ENCODE assay signal across 20 mouse cellular contexts in genomic region chr14:8028086-8028485, GRCm38 (mm10). TPM values are rescaled to one million over a fixed set of nuclear protein-coding genes. Genes with fewer than 3 reads are reported as not detected.
"Had no signal": no experiment of that assay in that cellular context is flagged by ENCODE, and none has a peak within 500 bp of the region (broad histone marks: within the 10 kb centered on the region; RNA-seq: fewer than 3 reads in every experiment).

No protein-coding gene starts in this region.

- H3K4me3 ChIP-seq: liver, embryonic 15.5 days; lung, embryonic 15.5 days; megakaryocyte, embryonic 14.5 days; midbrain, embryonic 13.5 days; midbrain, embryonic 15.5 days; neural tube, embryonic 13.5 days; neural tube, embryonic 15.5 days; stomach, embryonic 15.5 days had no signal

- DNase-seq: liver, postnatal 0 days; lung, adult 2 months; lung, postnatal 14 days; lung, postnatal 36 days; retina, postnatal 1 day; right cerebral cortex, adult 18-20 months; thymus, adult 2 months; thymus, postnatal 25 days; thymus, postnatal 4 days had no signal

- H3K27ac ChIP-seq: liver, embryonic 15.5 days; lung, embryonic 15.5 days; macrophage; midbrain, embryonic 13.5 days; midbrain, embryonic 15.5 days; neural tube, embryonic 13.5 days; neural tube, embryonic 15.5 days; stomach, embryonic 15.5 days; stomach, postnatal 0 days had no signal

RNA-seq across cellular contexts. Expression of gene Dnase1l3, which starts 33.7 kb away (rescaled TPM):
- total RNA-seq: midbrain, postnatal 0 days had no signal
